Mouse (Mus musculus): ENCODE data around the gene Tdrd12. TPM values are rescaled to one million over a fixed set of nuclear protein-coding genes. Genes with fewer than 3 reads are reported as not detected.
"Not testable (repeated sequence)": the region's sequence is repeated elsewhere in the genome, so short reads cannot be mapped to it uniquely, and the experiment has no call there.

Tdrd12 gene
- polyA plus RNA-seq, 1 experiment from 2014 or later, result 0.39 TPM

DNA sequence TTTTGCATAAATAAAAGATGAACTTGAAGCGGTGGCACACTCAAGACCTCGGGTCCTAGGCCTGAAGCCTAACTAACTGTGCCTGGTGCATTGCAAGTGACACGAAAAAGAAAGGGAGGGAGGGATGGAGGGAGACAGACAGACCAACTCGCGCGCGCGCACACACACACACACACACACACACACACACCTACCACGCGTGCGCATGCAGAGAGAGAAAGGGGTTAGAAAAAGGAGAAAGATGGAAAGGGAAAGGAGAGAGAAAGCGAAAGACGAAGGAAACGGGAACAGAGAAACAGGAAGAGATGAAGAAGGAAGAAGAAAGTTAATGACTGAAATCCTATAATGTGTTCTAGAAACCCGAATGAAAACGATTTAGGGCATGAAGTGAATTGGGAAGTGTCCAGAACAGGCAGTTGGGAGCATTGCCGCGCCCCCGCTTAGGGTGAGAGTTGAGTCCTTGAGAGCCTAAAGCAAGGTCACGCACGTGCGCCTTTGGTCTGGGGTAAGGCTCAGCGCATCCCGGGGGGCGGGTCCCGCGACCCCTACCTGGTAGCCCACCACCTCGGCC is 17.1 kb upstream of the Tdrd12 start:
- H3K27me3 ChIP-seq, result no peaks in the 10 kb centered on the region
- H3K4me2 ChIP-seq (replicated peaks), result peak overlapping the region; percentile 89
- H3K9me3 ChIP-seq (replicated peaks), result no peaks in the 10 kb centered on the region
- WGBS, result 3% methylated on average over 28 of the region's 28 CpGs
- H3K9ac ChIP-seq, result peak overlapping the region; percentile 64
- peaks cover 12% of the 10 kb centered on the region; the same call in 1 of the 2 replicates for H3K4me1 ChIP-seq
- H3K27ac ChIP-seq (replicated peaks), result peak overlapping the region; percentile 92
- H3K4me3 ChIP-seq (replicated peaks), result peak overlapping the region; percentile 65
- no peak; the same call in 1 of the 2 replicates for ATAC-seq (ENCODE audit: insufficient number of reproducible peaks, low FRiP score, low TSS enrichment, low read depth)
- peaks cover 18% of the 10 kb centered on the region for H3K36me3 ChIP-seq

DNA sequence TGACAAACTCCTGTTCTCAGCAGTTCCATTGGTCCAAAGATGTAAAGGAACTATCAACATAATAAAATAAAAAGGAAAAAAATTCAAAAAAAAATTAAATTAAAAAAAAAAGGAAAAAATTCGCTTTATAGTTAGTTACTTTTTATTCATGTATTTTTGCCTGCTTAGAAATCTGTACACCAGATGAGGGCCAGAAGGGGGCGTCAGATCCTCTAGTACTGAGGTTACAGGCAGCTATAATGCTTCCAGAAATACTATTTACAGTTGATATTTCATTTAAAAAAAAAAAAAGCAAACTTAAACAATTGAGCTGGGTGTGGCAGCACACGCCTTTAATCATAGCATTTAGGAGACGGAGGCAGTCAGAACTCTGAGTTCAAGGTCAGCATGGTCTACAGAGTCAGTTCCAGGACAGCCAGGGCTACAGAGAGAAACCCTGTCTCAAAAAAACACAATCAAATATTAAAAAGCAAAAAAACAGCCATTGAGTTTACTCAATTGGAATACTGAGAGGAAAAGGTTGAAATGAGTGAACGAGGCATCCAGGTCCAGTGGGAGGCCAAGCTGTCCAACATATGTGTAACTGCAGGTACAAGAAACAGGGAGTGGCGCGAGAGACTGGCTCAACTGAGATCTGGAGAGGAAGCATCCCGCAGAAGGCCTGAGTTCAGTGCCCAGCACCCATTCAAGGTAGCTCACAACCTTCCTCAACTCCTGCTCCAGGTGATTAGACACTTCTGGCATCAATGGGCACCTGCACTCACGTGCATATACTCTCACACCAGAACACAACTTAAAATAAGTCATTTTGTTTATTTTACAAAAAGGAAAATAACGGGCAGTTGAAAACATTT is 16.4 kb upstream of the Tdrd12 start:
- Histone ChIP-seq H3K27ac (replicated peaks) (no peak overlapping the region), H3K9ac (no peak overlapping the region), H3K4me2 (replicated peaks) (peak overlapping the region; percentile 89), H3K36me3 (peaks cover 23% of the 10 kb centered on the region), H3K9me3 (replicated peaks) (no peaks in the 10 kb centered on the region), H3K4me3 (replicated peaks) (peak overlapping the region; percentile 65), H3K4me1 (peaks cover 12% of the 10 kb centered on the region; the same call in 1 of the 2 replicates), H3K27me3 (no peaks in the 10 kb centered on the region)
- ATAC-seq (ENCODE audit: insufficient number of reproducible peaks, low FRiP score, low TSS enrichment, low read depth), result no peak
- 54% methylated on average over 10 of the region's 10 CpGs for WGBS

DNA sequence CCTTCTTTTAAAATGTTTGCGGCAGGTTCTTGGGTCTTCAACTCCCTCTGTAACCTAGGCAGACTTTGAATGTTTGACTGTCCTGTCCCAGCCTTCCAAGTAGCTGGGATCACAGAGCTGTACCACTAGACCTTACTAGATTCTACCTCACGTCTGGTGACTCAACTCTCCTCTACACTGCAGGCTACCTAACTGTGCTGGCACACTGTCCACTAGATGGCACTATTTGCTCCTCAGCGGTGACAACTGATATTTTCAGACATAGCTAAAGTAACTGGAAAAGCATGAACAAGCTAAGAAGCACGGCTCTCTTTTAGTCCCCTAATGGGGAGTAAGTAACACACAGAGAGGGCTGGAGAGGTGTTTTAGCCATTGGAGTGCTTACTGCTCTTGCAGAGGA is 8.3 kb upstream of the Tdrd12 start:
- Histone ChIP-seq H3K9ac (no peak overlapping the region), H3K9me3 (replicated peaks) (no peaks in the 10 kb centered on the region), H3K4me3 (replicated peaks) (no peak overlapping the region), H3K4me1 (no peaks in the 10 kb centered on the region), H3K27me3 (no peaks in the 10 kb centered on the region), H3K36me3 (peaks cover 32% of the 10 kb centered on the region), H3K4me2 (replicated peaks) (no peak overlapping the region), H3K27ac (replicated peaks) (no peak overlapping the region)
- 30% methylated on average over 4 of the region's 4 CpGs for WGBS
- ATAC-seq (ENCODE audit: insufficient number of reproducible peaks, low FRiP score, low TSS enrichment, low read depth), result 0 out of 2 replicates have a peak, but pooled peaks have one; percentile 39

GRCm38 (mm10) chr7:35535750-35536512 is 1.6 kb downstream of the Tdrd12 start:
- H3K27ac ChIP-seq (replicated peaks), result no peak overlapping the region
- no peak overlapping the region for H3K9ac ChIP-seq
- WGBS, result 72% methylated on average over 12 of the region's 12 CpGs
- no peaks in the 10 kb centered on the region for H3K9me3 ChIP-seq (replicated peaks)
- ATAC-seq (ENCODE audit: insufficient number of reproducible peaks, low FRiP score, low TSS enrichment, low read depth), result no peak
- H3K4me1 ChIP-seq, result no peaks in the 10 kb centered on the region
- no peaks in the 10 kb centered on the region for H3K27me3 ChIP-seq
- no peaks in the 10 kb centered on the region for H3K36me3 ChIP-seq
- H3K4me2 ChIP-seq (replicated peaks), result no peak overlapping the region
- H3K4me3 ChIP-seq (replicated peaks), result no peak overlapping the region

- not testable (repeated sequence) for H3K27me3 ChIP-seq; H3K4me2 ChIP-seq (replicated peaks); H3K9me3 ChIP-seq (replicated peaks); ATAC-seq (ENCODE audit: insufficient number of reproducible peaks, low FRiP score, low TSS enrichment, low read depth); H3K4me1 ChIP-seq; H3K36me3 ChIP-seq; H3K4me3 ChIP-seq (replicated peaks); H3K9ac ChIP-seq; H3K27ac ChIP-seq (replicated peaks)
- 35% methylated on average over 1 of the region's 1 CpGs for WGBS
These were observed 7.0 kb downstream of the Tdrd12 start for GRCm38 (mm10) chr7:35530544-35530943.

GRCm38 (mm10) chr7:35530026-35530425 is 7.5 kb downstream of the Tdrd12 start:
- Histone ChIP-seq H3K27ac (replicated peaks) (no peak overlapping the region), H3K36me3 (no peaks in the 10 kb centered on the region), H3K4me2 (replicated peaks) (no peak overlapping the region), H3K27me3 (no peaks in the 10 kb centered on the region), H3K4me3 (replicated peaks) (no peak overlapping the region), H3K4me1 (no peaks in the 10 kb centered on the region), H3K9me3 (replicated peaks) (no peaks in the 10 kb centered on the region), H3K9ac (no peak overlapping the region)
- ATAC-seq (ENCODE audit: insufficient number of reproducible peaks, low FRiP score, low TSS enrichment, low read depth), result no peak
- 76% methylated on average over 3 of the region's 3 CpGs for WGBS

DNA sequence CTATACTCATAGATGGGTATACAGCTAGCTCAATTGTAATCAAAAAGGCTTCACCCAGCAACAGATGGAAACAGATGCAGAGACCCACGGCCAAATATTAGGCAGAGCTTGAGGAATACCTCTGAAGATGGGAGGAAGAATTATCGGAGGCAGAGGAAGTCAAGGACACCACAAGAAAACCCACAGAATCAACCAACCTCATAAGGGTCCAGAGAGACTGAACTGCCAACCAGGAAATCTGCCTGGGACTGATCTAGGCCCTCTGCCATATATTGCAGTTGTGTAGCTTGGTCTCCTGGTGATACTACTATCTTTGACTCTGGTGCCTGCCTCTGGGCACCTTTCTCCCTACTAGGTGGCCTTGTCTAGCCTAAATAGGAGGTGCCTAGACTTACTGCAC is 10.8 kb downstream of the Tdrd12 start:
- no peaks in the 10 kb centered on the region for H3K36me3 ChIP-seq
- no peaks in the 10 kb centered on the region for H3K9me3 ChIP-seq (replicated peaks)
- 67% methylated on average over 2 of the region's 2 CpGs for WGBS
- H3K4me3 ChIP-seq (replicated peaks), result no peak overlapping the region
- no peak for ATAC-seq (ENCODE audit: insufficient number of reproducible peaks, low FRiP score, low TSS enrichment, low read depth)
- no peaks in the 10 kb centered on the region for H3K4me1 ChIP-seq
- no peak overlapping the region for H3K4me2 ChIP-seq (replicated peaks)
- no peaks in the 10 kb centered on the region for H3K27me3 ChIP-seq
- H3K27ac ChIP-seq (replicated peaks), result no peak overlapping the region
- no peak overlapping the region for H3K9ac ChIP-seq

DNA sequence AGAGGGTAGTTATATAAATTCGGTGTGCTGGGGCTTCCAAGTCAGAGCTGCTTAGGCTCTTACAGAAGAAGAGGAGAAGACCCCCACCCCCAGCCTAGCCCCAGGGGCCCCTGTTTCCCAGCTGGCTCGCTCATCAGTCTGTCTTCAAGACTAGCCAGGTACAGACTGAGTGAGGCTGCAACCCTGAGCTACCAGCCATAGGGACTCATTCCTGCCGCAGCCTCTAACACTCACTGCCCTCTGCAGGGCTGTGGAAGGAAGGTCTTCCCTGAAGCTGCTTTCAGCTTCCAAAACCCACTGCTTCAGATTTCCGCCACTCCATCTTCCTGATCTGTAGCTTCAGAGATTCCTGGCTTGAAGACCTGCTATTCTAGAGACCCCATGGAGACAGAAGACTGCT is 35.5 kb downstream of the Tdrd12 start:
- H3K36me3 ChIP-seq, result no peaks in the 10 kb centered on the region
- H3K4me1 ChIP-seq, result no peaks in the 10 kb centered on the region
- no peak overlapping the region for H3K27ac ChIP-seq (replicated peaks)
- no peak overlapping the region for H3K4me2 ChIP-seq (replicated peaks)
- no peak overlapping the region for H3K4me3 ChIP-seq (replicated peaks)
- ATAC-seq (ENCODE audit: insufficient number of reproducible peaks, low FRiP score, low TSS enrichment, low read depth), result no peak
- WGBS, result 17% methylated on average over 4 of the region's 4 CpGs
- H3K9me3 ChIP-seq (replicated peaks), result no peaks in the 10 kb centered on the region
- H3K27me3 ChIP-seq, result no peaks in the 10 kb centered on the region; the same call in 1 of the 2 replicates
- no peak overlapping the region for H3K9ac ChIP-seq

GRCm38 (mm10) chr7:35497516-35497915 is 40.0 kb downstream of the Tdrd12 start:
- no peak for ATAC-seq (ENCODE audit: insufficient number of reproducible peaks, low FRiP score, low TSS enrichment, low read depth)
- no peak overlapping the region for H3K4me3 ChIP-seq (replicated peaks)
- H3K4me1 ChIP-seq, result no peaks in the 10 kb centered on the region
- 90% methylated on average over 2 of the region's 2 CpGs for WGBS
- no peaks in the 10 kb centered on the region; the same call in 1 of the 2 replicates for H3K27me3 ChIP-seq
- no peaks in the 10 kb centered on the region for H3K36me3 ChIP-seq
- no peaks in the 10 kb centered on the region for H3K9me3 ChIP-seq (replicated peaks)
- H3K27ac ChIP-seq (replicated peaks), result no peak overlapping the region
- H3K4me2 ChIP-seq (replicated peaks), result no peak overlapping the region
- H3K9ac ChIP-seq, result no peak overlapping the region

- Histone ChIP-seq H3K9me3 (replicated peaks) (no peaks in the 10 kb centered on the region), H3K27ac (replicated peaks) (no peak overlapping the region), H3K4me2 (replicated peaks) (no peak overlapping the region), H3K36me3 (no peaks in the 10 kb centered on the region), H3K4me3 (replicated peaks) (no peak overlapping the region), H3K4me1 (no peaks in the 10 kb centered on the region), H3K9ac (no peak overlapping the region), H3K27me3 (no peaks in the 10 kb centered on the region)
- ATAC-seq (ENCODE audit: insufficient number of reproducible peaks, low FRiP score, low TSS enrichment, low read depth), result no peak
- 83% methylated on average over 1 of the region's 1 CpGs for WGBS
These were observed 46.5 kb downstream of the Tdrd12 start for GRCm38 (mm10) chr7:35491005-35491404.

- WGBS, result 93% methylated on average over 2 of the region's 2 CpGs
- H3K4me2 ChIP-seq (replicated peaks), result no peak overlapping the region
- no peaks in the 10 kb centered on the region for H3K9me3 ChIP-seq (replicated peaks)
- H3K4me1 ChIP-seq, result no peaks in the 10 kb centered on the region
- H3K36me3 ChIP-seq, result no peaks in the 10 kb centered on the region
- H3K9ac ChIP-seq, result no peak overlapping the region
- H3K27ac ChIP-seq (replicated peaks), result no peak overlapping the region
- H3K4me3 ChIP-seq (replicated peaks), result no peak overlapping the region
- H3K27me3 ChIP-seq, result no peaks in the 10 kb centered on the region
- ATAC-seq (ENCODE audit: insufficient number of reproducible peaks, low FRiP score, low TSS enrichment, low read depth), result no peak
These were observed 47.4 kb downstream of the Tdrd12 start for GRCm38 (mm10) chr7:35490186-35490585.

Measured in embryonic facial prominence, embryonic 15.5 days (tissue).